Mouse (Mus musculus) CH12F3 (cell line): ENCODE measurements around the gene Slc25a10.
"Not testable (repeated sequence)": the region's sequence is repeated elsewhere in the genome, so short reads cannot be mapped to it uniquely, and the experiment has no call there.

Source experiments
- in situ Hi-C: fragments of 300-500 bp; cut with MboI; formaldehyde crosslinking; loops from 2 replicates; pipeline ENCODE4 v1.14.3; 2020; ENCODE audit warnings: low sequenced_read_pairs

Gene Slc25a10

GRCm38 (mm10) chr11:120509940-120510339 lies 18.3 kb downstream of the Slc25a10 start:
- in situ Hi-C loops: no loop called here

GRCm38 (mm10) chr11:120510375-120511030 lies 18.9 kb downstream of the Slc25a10 start:
- in situ Hi-C loops: no loop called here

GRCm38 (mm10) chr11:120512790-120513453 lies 21.3 kb downstream of the Slc25a10 start:
- in situ Hi-C loops: no loop called here

GRCm38 (mm10) chr11:120514262-120514661 lies 22.6 kb downstream of the Slc25a10 start:
- in situ Hi-C loops: not testable (repeated sequence)

- in situ Hi-C loops: no loop called here
Measured at GRCm38 (mm10) chr11:120515611-120516010, 24.0 kb downstream of the Slc25a10 start.

- in situ Hi-C loops: no loop called here
Measured at GRCm38 (mm10) chr11:120517147-120517546, 25.5 kb downstream of the Slc25a10 start.

- in situ Hi-C loops: no loop called here
Measured at GRCm38 (mm10) chr11:120518027-120518426, 26.4 kb downstream of the Slc25a10 start.

GRCm38 (mm10) chr11:120518558-120518957 lies 26.9 kb downstream of the Slc25a10 start:
- in situ Hi-C loops: no loop called here

- in situ Hi-C loops: no loop called here
Measured at GRCm38 (mm10) chr11:120519738-120520137, 28.1 kb downstream of the Slc25a10 start.

- in situ Hi-C loops: no loop called here
Measured at GRCm38 (mm10) chr11:120520498-120520897, 28.9 kb downstream of the Slc25a10 start.

- in situ Hi-C loops: no loop called here
Measured at GRCm38 (mm10) chr11:120520967-120521540, 29.4 kb downstream of the Slc25a10 start.

- in situ Hi-C loops: no loop called here
Measured at GRCm38 (mm10) chr11:120522581-120522980, 30.9 kb downstream of the Slc25a10 start.

GRCm38 (mm10) chr11:120525959-120526358 lies 34.3 kb downstream of the Slc25a10 start:
- in situ Hi-C loops: no loop called here

GRCm38 (mm10) chr11:120527690-120528354 lies 36.2 kb downstream of the Slc25a10 start:
- in situ Hi-C loops: no loop called here

GRCm38 (mm10) chr11:120528903-120529302 lies 37.3 kb downstream of the Slc25a10 start:
- in situ Hi-C loops: no loop called here

- in situ Hi-C loops: no loop called here
Measured at GRCm38 (mm10) chr11:120530085-120530964, 38.7 kb downstream of the Slc25a10 start, which contains the start of gene Gcgr. Gene Gcgr, plus strand, starts transcription at chr11:120530699.

- in situ Hi-C loops: no loop called here
Measured at GRCm38 (mm10) chr11:120531646-120532045, 40.0 kb downstream of the Slc25a10 start.

GRCm38 (mm10) chr11:120534093-120534492 lies 42.5 kb downstream of the Slc25a10 start:
- in situ Hi-C loops: no loop called here

GRCm38 (mm10) chr11:120535145-120535544 lies 43.5 kb downstream of the Slc25a10 start:
- in situ Hi-C loops: no loop called here

- in situ Hi-C loops: no loop called here
Measured at GRCm38 (mm10) chr11:120535804-120536203, 44.2 kb downstream of the Slc25a10 start.
